Mouse (Mus musculus): ENCODE measurements around the gene Adprh.
A peak's percentile ranks its signal among the peaks of the same experiment; 100 is the strongest.

DNA sequence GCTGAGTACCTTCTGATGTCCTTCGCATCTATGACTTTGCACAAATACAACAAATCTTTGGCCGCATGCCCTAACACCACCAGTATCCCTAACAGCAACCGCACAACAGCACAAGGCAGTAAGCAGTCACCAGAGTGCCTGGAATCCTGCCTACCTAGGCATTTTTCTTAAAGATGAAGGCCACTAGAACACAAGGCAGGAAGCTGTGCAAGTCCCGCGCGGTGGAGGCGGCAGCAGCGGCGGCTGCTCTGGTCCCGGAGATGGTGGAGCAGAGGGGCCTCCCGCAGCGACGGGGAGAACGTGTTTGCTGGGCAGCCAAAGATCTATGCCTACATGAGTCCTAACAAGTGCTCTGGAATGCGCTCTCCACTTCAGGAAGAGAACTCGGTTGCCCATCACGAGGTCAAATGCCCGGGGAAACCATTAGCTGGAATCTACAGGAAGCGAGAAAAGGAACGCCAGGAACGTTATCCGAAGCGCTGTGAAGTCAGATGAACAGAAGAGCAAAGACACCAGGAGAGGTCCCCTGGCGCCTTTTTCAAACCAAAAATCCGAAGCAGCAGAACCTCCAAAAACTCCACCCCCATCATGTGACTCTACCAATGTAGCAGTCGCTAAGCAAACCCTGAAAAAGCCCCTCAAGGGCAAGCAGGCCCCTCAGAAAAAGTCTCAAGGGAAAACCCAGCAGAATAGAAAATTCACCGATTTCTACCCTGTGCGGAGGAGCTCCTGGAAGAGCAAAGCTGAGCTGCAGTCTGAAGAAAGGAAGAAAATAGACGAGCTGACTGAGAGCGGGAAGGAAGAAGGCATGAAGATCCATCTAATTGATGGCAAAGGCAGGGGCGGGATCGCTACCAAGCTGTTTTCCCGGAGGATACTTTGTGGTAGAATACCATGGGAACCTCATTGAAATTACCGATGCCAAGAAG lies 24.1 kb upstream of the Adprh start:
- TF ChIP-seq MAFK (IDR thresholded peaks at IDR 0.05; ENCODE audit: insufficient read depth, low read depth, low read length) (peak; percentile 44; the same call in 1 of the 2 replicates), ZNF384 (IDR thresholded peaks at IDR 0.05; ENCODE audit: low read depth, low read length) (no peak)

All from ES-E14 (cell line).